Mouse (Mus musculus) limb, embryonic 12.5 days (tissue): ENCODE data around the gene Rab30. TPM values are rescaled to one million over a fixed set of nuclear protein-coding genes. Genes with fewer than 3 reads are reported as not detected.
A peak's percentile ranks its signal among the peaks of the same experiment; 100 is the strongest.
"Not testable (repeated sequence)": the region's sequence is repeated elsewhere in the genome, so short reads cannot be mapped to it uniquely, and the experiment has no call there.

Experiments
- ATAC-seq: fragments of 200-750 bp; cut with Nextera tagmentation; 2 replicates; pipeline ENCODE4 v1.8.0; 2017; ENCODE audit warnings: low read depth, moderate TSS enrichment; ENCODE audit not compliant: insufficient number of reproducible peaks, insufficient read depth, low FRiP score, low TSS enrichment
- H3K27ac ChIP-seq: fragments of 300-500 bp; sonication (generic); 2 replicates; pipeline ENCODE4 v1.5.1; 2016; ENCODE audit warnings: mild to moderate bottlenecking, moderate library complexity
- H3K27me3 ChIP-seq: fragments of 300-500 bp; sonication (generic); 2 replicates; pipeline ENCODE4 v1.6.1; 2016; ENCODE audit warnings: mild to moderate bottlenecking, moderate library complexity
- H3K36me3 ChIP-seq: fragments of 300-500 bp; sonication (generic); 2 replicates; pipeline ENCODE4 v1.6.1; 2016; ENCODE audit warnings: mild to moderate bottlenecking, moderate library complexity
- H3K4me1 ChIP-seq: fragments of 300-500 bp; sonication (generic); replicated peaks from 2 replicates; pipeline ENCODE4 v1.6.1; 2016
- H3K4me2 ChIP-seq: fragments of 300-500 bp; sonication (generic); 2 replicates; pipeline ENCODE4 v1.6.1; 2016; ENCODE audit warnings: mild to moderate bottlenecking, moderate library complexity
- H3K4me3 ChIP-seq: fragments of 300-500 bp; sonication (generic); replicated peaks from 2 replicates; pipeline ENCODE4 v1.5.1; 2016; ENCODE audit warnings: mild to moderate bottlenecking
- H3K9ac ChIP-seq: fragments of 300-500 bp; sonication (generic); replicated peaks from 2 replicates; pipeline ENCODE4 v1.6.1; 2016; ENCODE audit warnings: mild to moderate bottlenecking, moderate library complexity
- H3K9me3 ChIP-seq: fragments of 300-500 bp; sonication (generic); 2 replicates; pipeline ENCODE4 v1.6.1; 2016; ENCODE audit warnings: mild to moderate bottlenecking, moderate library complexity
- WGBS: fragments of 180-500 bp; shearing (Covaris S2); methylation state at CpG from one replicate; pipeline ENCODE4 v1.1.7; 2016; 5-methylcytosine and 5-hydroxymethylcytosine counted together
- polyA plus RNA-seq: library from polyadenylated mRNA; unstranded; fragments of >200 nt; fragmentation: Nextera tagmentation; extraction: Ambion mirVana; gene quantifications from 2 replicates; pipeline ENCODE4 v1.2.1, GENCODE M21; 2016

Rab30 gene
- polyA plus RNA-seq, 1 experiment from 2014 or later, result 11.8 TPM

GRCm38 (mm10) chr7:92724261-92724660 lies 17.1 kb upstream of the Rab30 start:
- Histone ChIP-seq H3K36me3 (no peaks in the 10 kb centered on the region), H3K4me3 (no peak overlapping the region), H3K27ac (no peak overlapping the region), H3K9me3 (no peaks in the 10 kb centered on the region), H3K4me1 (no peaks in the 10 kb centered on the region), H3K27me3 (no peaks in the 10 kb centered on the region), H3K9ac (no peak overlapping the region), H3K4me2 (no peak overlapping the region)
- 78% methylated on average over 4 of the region's 4 CpGs for WGBS
- no peak for ATAC-seq

- ATAC-seq, H3K4me3 ChIP-seq, H3K4me1 ChIP-seq, H3K27me3 ChIP-seq, H3K27ac ChIP-seq, H3K9ac ChIP-seq, H3K4me2 ChIP-seq, H3K9me3 ChIP-seq, H3K36me3 ChIP-seq: not testable (repeated sequence)
- 82% methylated on average over 3 of the region's 3 CpGs for WGBS
These were observed 11.8 kb upstream of the Rab30 start for GRCm38 (mm10) chr7:92729583-92729982.

- peaks cover 7% of the 10 kb centered on the region; the same call in 1 of the 2 replicates for H3K36me3 ChIP-seq
- no peak overlapping the region for H3K27ac ChIP-seq
- no peak overlapping the region for H3K9ac ChIP-seq
- H3K4me2 ChIP-seq, result no peak overlapping the region
- whole genome bisulfite sequencing, result 77% methylated on average over 4 of the region's 4 CpGs
- no peaks in the 10 kb centered on the region for H3K9me3 ChIP-seq
- H3K27me3 ChIP-seq, result no peaks in the 10 kb centered on the region
- H3K4me3 ChIP-seq, result no peak overlapping the region
- no peak for ATAC-seq
- H3K4me1 ChIP-seq, result no peaks in the 10 kb centered on the region
These were observed 10.9 kb upstream of the Rab30 start for GRCm38 (mm10) chr7:92730465-92730864.

GRCm38 (mm10) chr7:92730959-92731358 lies 10.4 kb upstream of the Rab30 start:
- WGBS, result 72% methylated on average over 3 of the region's 3 CpGs
- no peaks in the 10 kb centered on the region for H3K4me1 ChIP-seq
- no peak overlapping the region for H3K9ac ChIP-seq
- H3K4me3 ChIP-seq, result no peak overlapping the region
- H3K9me3 ChIP-seq, result no peaks in the 10 kb centered on the region
- peaks cover 7% of the 10 kb centered on the region; the same call in 1 of the 2 replicates for H3K36me3 ChIP-seq
- no peaks in the 10 kb centered on the region for H3K27me3 ChIP-seq
- ATAC-seq, result no peak
- no peak overlapping the region for H3K27ac ChIP-seq
- H3K4me2 ChIP-seq, result no peak overlapping the region

GRCm38 (mm10) chr7:92732136-92732535 lies 9.3 kb upstream of the Rab30 start:
- ATAC-seq, result no peak
- WGBS, result 91% methylated on average over 7 of the region's 7 CpGs
- no peak overlapping the region for H3K4me3 ChIP-seq
- H3K9ac ChIP-seq, result no peak overlapping the region
- H3K4me2 ChIP-seq, result no peak overlapping the region
- no peaks in the 10 kb centered on the region for H3K27me3 ChIP-seq
- H3K9me3 ChIP-seq, result no peaks in the 10 kb centered on the region
- no peaks in the 10 kb centered on the region for H3K4me1 ChIP-seq
- H3K27ac ChIP-seq, result no peak overlapping the region
- peaks cover 12% of the 10 kb centered on the region; the same call in 1 of the 2 replicates for H3K36me3 ChIP-seq

GRCm38 (mm10) chr7:92737560-92737959 lies 3.8 kb upstream of the Rab30 start:
- WGBS, result 83% methylated on average over 1 of the region's 1 CpGs
- Histone ChIP-seq H3K4me2 (no peak overlapping the region), H3K4me1 (peaks cover 15% of the 10 kb centered on the region; the same call in 1 of the 2 replicates), H3K9ac (no peak overlapping the region), H3K27ac (no peak overlapping the region), H3K36me3 (peaks cover 29% of the 10 kb centered on the region; the same call in 1 of the 2 replicates), H3K4me3 (no peak overlapping the region), H3K27me3 (no peaks in the 10 kb centered on the region), H3K9me3 (no peaks in the 10 kb centered on the region)
- no peak for ATAC-seq

- peak overlapping the region; percentile 93 for H3K9ac ChIP-seq
- H3K36me3 ChIP-seq, result peaks cover 23% of the 10 kb centered on the region; the same call in 1 of the 2 replicates
- WGBS, result 47% methylated on average over 6 of the region's 6 CpGs
- no peak for ATAC-seq
- H3K27ac ChIP-seq, result no peak overlapping the region
- H3K4me3 ChIP-seq, result peak overlapping the region; percentile 72
- H3K9me3 ChIP-seq, result no peaks in the 10 kb centered on the region
- peak overlapping the region; percentile 78 for H3K4me2 ChIP-seq
- H3K27me3 ChIP-seq, result no peaks in the 10 kb centered on the region
- peaks cover 26% of the 10 kb centered on the region for H3K4me1 ChIP-seq
These were observed 1.4 kb upstream of the Rab30 start for GRCm38 (mm10) chr7:92739956-92740355.

GRCm38 (mm10) chr7:92740411-92741115 lies 840 bp upstream of the Rab30 start:
- 5% methylated on average over 23 of the region's 23 CpGs for WGBS
- H3K9me3 ChIP-seq, result no peaks in the 10 kb centered on the region
- no peak for ATAC-seq
- no peaks in the 10 kb centered on the region for H3K27me3 ChIP-seq
- peak overlapping the region; percentile 78 for H3K4me2 ChIP-seq
- H3K4me3 ChIP-seq, result peak overlapping the region; percentile 72
- H3K27ac ChIP-seq, result peak overlapping the region; percentile 96
- peaks cover 23% of the 10 kb centered on the region; the same call in 1 of the 2 replicates for H3K36me3 ChIP-seq
- H3K9ac ChIP-seq, result peak overlapping the region; percentile 93
- peaks cover 26% of the 10 kb centered on the region for H3K4me1 ChIP-seq

GRCm38 (mm10) chr7:92741861-92742249 lies 452 bp downstream of the Rab30 start:
- under 1% methylated on average over 9 of the region's 9 CpGs for WGBS
- Histone ChIP-seq H3K27ac (peak overlapping the region; percentile 70), H3K27me3 (no peaks in the 10 kb centered on the region), H3K9me3 (no peaks in the 10 kb centered on the region), H3K36me3 (peaks cover 19% of the 10 kb centered on the region; the same call in 1 of the 2 replicates), H3K4me3 (peak overlapping the region; percentile 72), H3K4me2 (peak overlapping the region; percentile 79), H3K4me1 (peaks cover 26% of the 10 kb centered on the region), H3K9ac (peak overlapping the region; percentile 56)
- ATAC-seq, result peak; percentile 58

- no peak for ATAC-seq
- Histone ChIP-seq H3K36me3 (peaks cover 16% of the 10 kb centered on the region; the same call in 1 of the 2 replicates), H3K27ac (peak overlapping the region; percentile 70; the same call in 1 of the 2 replicates), H3K27me3 (no peaks in the 10 kb centered on the region), H3K9ac (peak overlapping the region; percentile 56), H3K4me3 (peak overlapping the region; percentile 72), H3K9me3 (no peaks in the 10 kb centered on the region), H3K4me2 (peak overlapping the region; percentile 79), H3K4me1 (peaks cover 26% of the 10 kb centered on the region)
- 2% methylated on average over 16 of the region's 16 CpGs for WGBS
These were observed 938 bp downstream of the Rab30 start for GRCm38 (mm10) chr7:92742341-92742741.

- H3K9me3 ChIP-seq, result no peaks in the 10 kb centered on the region
- WGBS, result 2% methylated on average over 6 of the region's 6 CpGs
- H3K4me1 ChIP-seq, result peaks cover 26% of the 10 kb centered on the region
- no peaks in the 10 kb centered on the region for H3K27me3 ChIP-seq
- peak overlapping the region; percentile 79 for H3K4me2 ChIP-seq
- H3K4me3 ChIP-seq, result peak overlapping the region; percentile 72
- H3K36me3 ChIP-seq, result peaks cover 11% of the 10 kb centered on the region; the same call in 1 of the 2 replicates
- no peak overlapping the region for H3K27ac ChIP-seq
- H3K9ac ChIP-seq, result peak overlapping the region; percentile 56; the same call in 1 of the 2 replicates
- no peak for ATAC-seq
These were observed 1.4 kb downstream of the Rab30 start for GRCm38 (mm10) chr7:92742774-92743173.
